Mouse (Mus musculus) limb, embryonic 14.5 days (tissue): ENCODE results near the gene Stra6l. TPM values are rescaled to one million over a fixed set of nuclear protein-coding genes. Genes with fewer than 3 reads are reported as not detected.

Experiments
- ATAC-seq: fragments of 200-750 bp; cut with Nextera tagmentation; 2 replicates; pipeline ENCODE4 v1.8.0; 2017; ENCODE audit warnings: low read depth, moderate number of reproducible peaks, moderate TSS enrichment; ENCODE audit not compliant: low FRiP score
- DNase-seq: peaks from one replicate; pipeline ENCODE4 v3.0.0-alpha.2; 2015; ENCODE audit warnings: low spot score
- H3K27ac ChIP-seq: fragments of 300-500 bp; sonication (generic); replicated peaks from 2 replicates; pipeline ENCODE4 v1.5.1; 2014; ENCODE audit warnings: low read depth, mild to moderate bottlenecking, low read length, moderate library complexity, mixed read lengths
- H3K27me3 ChIP-seq: fragments of 300-500 bp; sonication (generic); 2 replicates; pipeline ENCODE4 v1.6.1; 2014; ENCODE audit warnings: low read length, mixed read lengths; ENCODE audit not compliant: control insufficient read depth, insufficient read depth
- H3K36me3 ChIP-seq: fragments of 300-500 bp; sonication (generic); 2 replicates; pipeline ENCODE4 v1.6.1; 2014; ENCODE audit warnings: mild to moderate bottlenecking, low read length, moderate library complexity, mixed read lengths; ENCODE audit not compliant: control insufficient read depth, insufficient read depth
- H3K4me1 ChIP-seq: fragments of 300-500 bp; sonication (generic); 2 replicates; pipeline ENCODE4 v1.6.1; 2014; ENCODE audit warnings: antibody characterized with exemption, low read length, mixed read lengths; ENCODE audit not compliant: control insufficient read depth, insufficient read depth
- H3K4me2 ChIP-seq: fragments of 300-500 bp; sonication (generic); replicated peaks from 2 replicates; pipeline ENCODE4 v1.6.1; 2014; ENCODE audit warnings: low read depth, mild to moderate bottlenecking, low read length, moderate library complexity; ENCODE audit not compliant: severe bottlenecking
- H3K4me3 ChIP-seq: fragments of 300-500 bp; sonication (generic); replicated peaks from 2 replicates; pipeline ENCODE4 v1.5.1; 2014; ENCODE audit warnings: low read length
- H3K9ac ChIP-seq: fragments of 300-500 bp; sonication (generic); 2 replicates; pipeline ENCODE4 v1.6.1; 2014; ENCODE audit warnings: mild to moderate bottlenecking, low read depth, low read length, moderate library complexity; ENCODE audit not compliant: severe bottlenecking
- H3K9me3 ChIP-seq: fragments of 300-500 bp; sonication (generic); 2 replicates; pipeline ENCODE4 v1.6.1; 2016; ENCODE audit warnings: low read length; ENCODE audit not compliant: control insufficient read depth
- POLR2A ChIP-seq: fragments of 200-500 bp; IDR thresholded peaks from 2 replicates; pipeline ENCODE4 v1.8.0; 2012; ENCODE audit warnings: inconsistent platforms, mild to moderate bottlenecking, moderate library complexity, borderline replicate concordance; ENCODE audit not compliant: insufficient read depth, insufficient read length; ENCODE audit errors: extremely low read depth
- WGBS: fragments of 180-500 bp; shearing (Covaris S2); extraction: QIAGEN DNeasy Blood & Tissue Kit; methylation state at CpG from one replicate; pipeline ENCODE4 v1.1.7; 2014; 5-methylcytosine and 5-hydroxymethylcytosine counted together
- polyA plus RNA-seq, 2 experiments: library from polyadenylated mRNA; depleted of rRNA in 1 of 2; stranded (reverse) in 1 of 2; unstranded in 1 of 2; fragments of >200 nt; fragmentation: Nextera tagmentation in 1 of 2; extraction: Ambion mirVana in 1 of 2; gene quantifications; 2 replicates each; pipeline versions ENCODE4 v1.2.1 to v1.2.3; 2012 to 2014

Gene Stra6l
- polyA plus RNA-seq, 2 experiments, result 0.81 to 2.1 TPM

DNA sequence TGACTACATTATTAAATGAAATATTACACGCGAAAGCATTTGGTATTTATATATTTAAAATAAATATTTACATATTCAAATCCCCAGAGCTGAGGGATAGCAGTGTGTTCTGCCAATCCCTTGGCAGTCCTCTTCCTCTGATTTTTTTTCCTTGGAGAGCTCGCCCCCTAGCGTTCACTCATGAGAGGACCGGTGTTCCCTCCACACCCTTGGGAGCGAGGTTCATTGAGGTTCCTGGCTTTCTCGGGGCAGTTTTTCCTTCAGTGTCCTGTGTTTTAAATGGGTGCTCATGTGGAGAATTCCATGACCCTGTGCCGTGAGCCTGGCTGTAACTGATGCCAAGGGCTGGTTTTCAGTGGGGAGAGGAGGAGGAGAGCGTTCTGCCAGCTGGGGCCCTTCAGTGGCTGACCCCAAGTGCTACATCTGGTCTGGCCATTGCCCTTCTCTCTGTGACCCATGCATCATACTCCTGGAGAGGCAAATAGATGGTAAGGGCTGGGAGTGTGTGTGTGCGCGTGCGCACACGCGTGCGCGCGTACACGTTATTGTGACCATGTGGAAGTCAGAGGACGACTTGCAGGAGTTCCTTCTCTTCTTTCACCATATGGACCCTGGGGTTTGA, 7.5 kb downstream of the Stra6l start:
- no peak for TF ChIP-seq POLR2A
- peak; percentile 61 for DNase-seq
- Histone ChIP-seq H3K4me3 (no peak overlapping the region), H3K27ac (no peak overlapping the region), H3K36me3 (no peaks in the 10 kb centered on the region), H3K9me3 (no peaks in the 10 kb centered on the region), H3K9ac (no peak overlapping the region), H3K27me3 (no peaks in the 10 kb centered on the region), H3K4me1 (peaks cover 4% of the 10 kb centered on the region), H3K4me2 (no peak overlapping the region)
- 45% methylated on average over 19 of the region's 19 CpGs for WGBS
- ATAC-seq, result no peak

GRCm38 (mm10) chr4:45861160-45861559, 12.7 kb downstream of the Stra6l start:
- 37% methylated on average over 5 of the region's 5 CpGs for WGBS

DNA sequence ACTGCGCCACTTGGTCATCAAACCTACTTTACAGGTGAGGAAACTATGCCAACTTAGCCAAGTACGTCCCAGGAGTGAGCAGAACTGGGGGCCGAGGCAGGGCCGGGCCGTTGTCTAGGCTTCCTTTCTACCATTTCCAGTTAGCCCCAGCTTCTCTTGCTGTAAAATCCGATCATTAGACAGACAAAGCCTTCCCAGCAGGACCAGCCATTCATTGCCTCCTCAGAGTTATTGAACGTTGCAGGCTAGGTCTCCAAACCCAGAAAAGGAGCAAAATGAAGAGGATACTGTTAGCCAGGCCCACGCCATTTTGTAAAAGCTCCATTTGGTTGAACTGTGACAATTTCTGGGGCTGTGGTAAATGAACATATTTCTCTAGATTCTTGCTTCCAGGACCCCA, 19.0 kb downstream of the Stra6l start:
- no peak overlapping the region for H3K4me3 ChIP-seq
- H3K4me1 ChIP-seq, result peaks cover 5% of the 10 kb centered on the region; the same call in 1 of the 2 replicates
- WGBS, result 70% methylated on average over 8 of the region's 8 CpGs
- DNase-seq, result no peak
- H3K4me2 ChIP-seq, result no peak overlapping the region
- H3K36me3 ChIP-seq, result no peaks in the 10 kb centered on the region
- no peak for ATAC-seq
- H3K27ac ChIP-seq, result no peak overlapping the region
- no peak for TF ChIP-seq POLR2A
- H3K9ac ChIP-seq, result no peak overlapping the region
- no peaks in the 10 kb centered on the region for H3K9me3 ChIP-seq
- no peaks in the 10 kb centered on the region for H3K27me3 ChIP-seq

More at GRCm38 (mm10) chr4:45861160-45861559, 12.7 kb downstream of the Stra6l start:
- H3K4me1 ChIP-seq, result peaks cover 4% of the 10 kb centered on the region
- H3K4me2 ChIP-seq, result no peak overlapping the region
- no peaks in the 10 kb centered on the region for H3K9me3 ChIP-seq
- no peaks in the 10 kb centered on the region for H3K36me3 ChIP-seq
- H3K9ac ChIP-seq, result no peak overlapping the region; the same call in 1 of the 2 replicates
- no peak for ATAC-seq
- no peak overlapping the region for H3K4me3 ChIP-seq
- TF ChIP-seq POLR2A, result no peak
- no peaks in the 10 kb centered on the region for H3K27me3 ChIP-seq
- DNase-seq, result no peak
- no peak overlapping the region for H3K27ac ChIP-seq

DNA sequence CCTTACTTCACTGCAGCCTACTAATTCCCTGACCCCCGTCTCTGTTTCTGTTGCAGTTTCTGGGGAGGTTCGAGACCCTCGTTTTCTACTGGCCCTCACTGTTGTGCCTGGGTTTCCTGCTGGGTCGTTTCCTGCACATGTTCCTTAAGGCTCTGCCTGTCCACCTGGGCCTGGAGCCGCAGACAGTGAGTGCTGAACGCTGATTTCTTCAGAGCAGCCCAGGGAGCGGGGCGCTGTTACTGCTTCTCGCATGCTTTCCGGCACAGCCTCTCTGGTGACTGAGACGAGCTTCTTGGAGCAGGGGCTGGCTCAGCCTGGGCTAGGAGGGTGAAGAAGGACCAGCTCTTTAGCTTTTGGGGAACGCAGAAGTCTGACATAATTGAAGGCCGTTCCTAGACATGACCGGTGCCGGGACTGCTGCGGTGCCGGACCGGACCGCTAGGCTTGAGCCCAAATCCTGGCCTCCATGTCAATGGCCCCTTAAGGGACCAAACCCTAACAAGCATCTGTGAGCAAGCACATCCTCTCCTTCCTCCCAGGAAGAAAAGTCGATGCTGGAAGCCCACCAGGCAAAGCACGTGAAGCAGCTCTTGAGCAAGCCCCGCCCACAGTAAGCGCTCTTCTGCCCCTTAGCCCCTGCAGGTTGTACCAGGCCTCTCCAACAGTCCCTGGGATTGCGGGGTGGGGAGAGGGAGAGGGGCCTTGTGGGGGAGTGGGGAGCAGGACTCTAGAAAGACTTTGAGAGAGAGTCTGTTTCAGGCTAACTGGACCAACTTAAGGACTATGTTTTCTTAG, 20.8 kb downstream of the Stra6l start:
- Histone ChIP-seq H3K9me3 (no peaks in the 10 kb centered on the region), H3K36me3 (no peaks in the 10 kb centered on the region), H3K4me3 (no peak overlapping the region), H3K4me2 (peak overlapping the region; percentile 25), H3K27ac (no peak overlapping the region), H3K27me3 (no peaks in the 10 kb centered on the region), H3K9ac (peak overlapping the region; percentile 31), H3K4me1 (peaks cover 5% of the 10 kb centered on the region; the same call in 1 of the 2 replicates)
- ATAC-seq (no peak), DNase-seq (no peak)
- WGBS, result 23% methylated on average over 24 of the region's 24 CpGs
- TF ChIP-seq POLR2A, result no peak

GRCm38 (mm10) chr4:45872147-45872546, 23.7 kb downstream of the Stra6l start:
- Histone ChIP-seq H3K27me3 (no peaks in the 10 kb centered on the region), H3K9ac (no peak overlapping the region), H3K9me3 (no peaks in the 10 kb centered on the region), H3K4me1 (peaks cover 5% of the 10 kb centered on the region; the same call in 1 of the 2 replicates), H3K27ac (no peak overlapping the region), H3K4me3 (no peak overlapping the region), H3K4me2 (no peak overlapping the region), H3K36me3 (no peaks in the 10 kb centered on the region)
- ATAC-seq (no peak), DNase-seq (no peak)
- no peak for TF ChIP-seq POLR2A
- 86% methylated on average over 1 of the region's 2 CpGs for WGBS
